Mouse (Mus musculus): ENCODE measurements around the gene Fosl2. TPM values are rescaled to one million over a fixed set of nuclear protein-coding genes. Genes with fewer than 3 reads are reported as not detected.

Gene Fosl2
- total RNA-seq, 2 experiments from 2014 or later = 27.5 to 31.3 TPM

- DNase-seq (ENCODE audit: extremely low spot score in 1 of 2, low spot score in 2 of 2) = no peak
- intact Hi-C loops (cut with DNase I) = no loop called here
These were observed 7.7 kb upstream of the Fosl2 start for GRCm38 (mm10) chr5:32127927-32128326.

GRCm38 (mm10) chr5:32132971-32133501, 2.6 kb upstream of the Fosl2 start:
- peak; percentile 18 to 81 for DNase-seq (ENCODE audit: extremely low spot score in 1 of 2, low spot score in 2 of 2)
- intact Hi-C loops (cut with DNase I) = loop anchor here (10.0 kb wide), 2 partner anchors 208 to 538 kb away; partner anchors contain the start of gene Mrpl33

- intact Hi-C loops (cut with DNase I) = loop anchor here (10.0 kb wide), 2 partner anchors 209 to 539 kb away; partner anchors contain the start of gene Mrpl33
- DNase-seq (ENCODE audit: extremely low spot score in 1 of 2, low spot score in 2 of 2) = peak; percentile 58 to 87
These were observed 2.0 kb upstream of the Fosl2 start for GRCm38 (mm10) chr5:32133549-32134004.

- intact Hi-C loops (cut with DNase I) = loop anchor here (10.0 kb wide), 2 partner anchors 209 to 539 kb away; partner anchors contain the start of gene Mrpl33
- peak in 1 of 2 experiments; percentile 47 for DNase-seq (ENCODE audit: extremely low spot score in 1 of 2, low spot score in 2 of 2)
These were observed 1.4 kb upstream of the Fosl2 start for GRCm38 (mm10) chr5:32134051-32134732.

GRCm38 (mm10) chr5:32134903-32135335, 682 bp upstream of the Fosl2 start:
- intact Hi-C loops (cut with DNase I) = loop anchor here (5.0 to 10.0 kb wide), 5 partner anchors 210 to 573 kb away; partner anchors contain the start of genes Babam2, Mrpl33 and Rbks
- DNase-seq (ENCODE audit: extremely low spot score in 1 of 2, low spot score in 2 of 2) = peak in 1 of 2 experiments; percentile 38

- intact Hi-C loops (cut with DNase I) = loop anchor here (5.0 to 10.0 kb wide), 5 partner anchors 212 to 574 kb away; partner anchors contain the start of genes Babam2, Mrpl33 and Rbks
- DNase-seq (ENCODE audit: extremely low spot score in 1 of 2, low spot score in 2 of 2) = peak in 1 of 2 experiments; percentile 81
These were observed 781 bp downstream of the Fosl2 start for GRCm38 (mm10) chr5:32136301-32136863.

GRCm38 (mm10) chr5:32137106-32137522, 1.5 kb downstream of the Fosl2 start:
- intact Hi-C loops (cut with DNase I) = loop anchor here (5.0 to 10.0 kb wide), 5 partner anchors 212 to 575 kb away; partner anchors contain the start of genes Babam2, Mrpl33 and Rbks
- DNase-seq (ENCODE audit: extremely low spot score in 1 of 2, low spot score in 2 of 2) = no peak

GRCm38 (mm10) chr5:32138446-32139195, 3.0 kb downstream of the Fosl2 start:
- intact Hi-C loops (cut with DNase I) = loop anchor here (5.0 to 10.0 kb wide), 5 partner anchors 214 to 576 kb away; partner anchors contain the start of genes Babam2, Mrpl33 and Rbks
- DNase-seq (ENCODE audit: extremely low spot score in 1 of 2, low spot score in 2 of 2) = no peak

GRCm38 (mm10) chr5:32139516-32140037, 4.0 kb downstream of the Fosl2 start:
- peak in 1 of 2 experiments; percentile 69 for DNase-seq (ENCODE audit: extremely low spot score in 1 of 2, low spot score in 2 of 2)
- intact Hi-C loops (cut with DNase I) = loop anchor here (5.0 to 10.0 kb wide), 5 partner anchors 215 to 577 kb away; partner anchors contain the start of genes Babam2, Mrpl33 and Rbks

- intact Hi-C loops (cut with DNase I) = no loop called here
- no peak for DNase-seq (ENCODE audit: extremely low spot score in 1 of 2, low spot score in 2 of 2)
These were observed 6.3 kb downstream of the Fosl2 start for GRCm38 (mm10) chr5:32141899-32142298.

GRCm38 (mm10) chr5:32143433-32143970, 7.9 kb downstream of the Fosl2 start:
- DNase-seq (ENCODE audit: extremely low spot score in 1 of 2, low spot score in 2 of 2) = no peak
- intact Hi-C loops (cut with DNase I) = no loop called here

GRCm38 (mm10) chr5:32146281-32146680, 10.7 kb downstream of the Fosl2 start:
- intact Hi-C loops (cut with DNase I) = no loop called here

GRCm38 (mm10) chr5:32148593-32148992, 13.0 kb downstream of the Fosl2 start:
- no peak for DNase-seq (ENCODE audit: extremely low spot score in 1 of 2, low spot score in 2 of 2)
- intact Hi-C loops (cut with DNase I) = no loop called here

More at GRCm38 (mm10) chr5:32146281-32146680, 10.7 kb downstream of the Fosl2 start:
- no peak for DNase-seq (ENCODE audit: extremely low spot score in 1 of 2, low spot score in 2 of 2)

- DNase-seq (ENCODE audit: extremely low spot score in 1 of 2, low spot score in 2 of 2) = no peak
- intact Hi-C loops (cut with DNase I) = no loop called here
These were observed 15.6 kb downstream of the Fosl2 start for GRCm38 (mm10) chr5:32151244-32151643.

- no peak for DNase-seq (ENCODE audit: extremely low spot score in 1 of 2, low spot score in 2 of 2)
These were observed 17.3 kb downstream of the Fosl2 start for GRCm38 (mm10) chr5:32152725-32153417.

GRCm38 (mm10) chr5:32153418-32153740, 17.8 kb downstream of the Fosl2 start:
- intact Hi-C loops (cut with DNase I) = no loop called here
- DNase-seq (ENCODE audit: extremely low spot score in 1 of 2, low spot score in 2 of 2) = no peak

More at GRCm38 (mm10) chr5:32152725-32153417, 17.3 kb downstream of the Fosl2 start:
- intact Hi-C loops (cut with DNase I) = no loop called here

- intact Hi-C loops (cut with DNase I) = no loop called here
- DNase-seq (ENCODE audit: extremely low spot score in 1 of 2, low spot score in 2 of 2) = no peak
These were observed 18.3 kb downstream of the Fosl2 start for GRCm38 (mm10) chr5:32153791-32154490.
